Mouse (Mus musculus) T-helper 2 cell (primary cell): Measurements from ENCODE around the gene Arf3.

Experiments
- in situ Hi-C: fragments of 300-600 bp; cut with MboI, MseI; formaldehyde crosslinking; loops from one replicate; pipeline ENCODE4 v1.15.1; 2025; ENCODE audit warnings: high pct_unique_total_duplicates

The Arf3 gene

DNA sequence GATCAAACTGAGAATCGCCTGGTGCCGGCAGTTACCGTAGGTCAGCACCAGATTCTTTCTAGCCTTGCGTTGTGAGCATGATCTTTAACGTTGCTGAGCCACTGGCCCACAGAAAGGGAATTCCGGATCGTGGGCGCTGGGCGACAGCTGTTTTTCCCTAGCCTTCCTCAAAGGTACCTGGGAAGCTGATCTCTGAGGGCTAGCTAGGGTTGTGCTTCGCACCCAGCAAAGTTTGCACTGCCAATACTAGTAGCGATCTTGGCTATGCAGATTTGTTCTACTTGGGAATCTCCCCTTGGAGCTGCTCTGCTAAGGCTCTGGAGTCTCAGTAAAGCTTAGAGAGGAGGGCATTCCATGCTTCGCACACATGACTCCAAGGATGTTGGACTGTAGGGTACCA lies 28.2 kb upstream of the Arf3 start:
- in situ Hi-C loops, result no loop called here

- in situ Hi-C loops, result no loop called here
Measured at GRCm38 (mm10) chr15:98790761-98791160, 27.7 kb upstream of the Arf3 start.

- in situ Hi-C loops, result no loop called here
Measured at GRCm38 (mm10) chr15:98789661-98790535, 26.9 kb upstream of the Arf3 start, which contains the start of gene Wnt1. Gene Wnt1, plus strand, starts transcription at chr15:98789857.

DNA sequence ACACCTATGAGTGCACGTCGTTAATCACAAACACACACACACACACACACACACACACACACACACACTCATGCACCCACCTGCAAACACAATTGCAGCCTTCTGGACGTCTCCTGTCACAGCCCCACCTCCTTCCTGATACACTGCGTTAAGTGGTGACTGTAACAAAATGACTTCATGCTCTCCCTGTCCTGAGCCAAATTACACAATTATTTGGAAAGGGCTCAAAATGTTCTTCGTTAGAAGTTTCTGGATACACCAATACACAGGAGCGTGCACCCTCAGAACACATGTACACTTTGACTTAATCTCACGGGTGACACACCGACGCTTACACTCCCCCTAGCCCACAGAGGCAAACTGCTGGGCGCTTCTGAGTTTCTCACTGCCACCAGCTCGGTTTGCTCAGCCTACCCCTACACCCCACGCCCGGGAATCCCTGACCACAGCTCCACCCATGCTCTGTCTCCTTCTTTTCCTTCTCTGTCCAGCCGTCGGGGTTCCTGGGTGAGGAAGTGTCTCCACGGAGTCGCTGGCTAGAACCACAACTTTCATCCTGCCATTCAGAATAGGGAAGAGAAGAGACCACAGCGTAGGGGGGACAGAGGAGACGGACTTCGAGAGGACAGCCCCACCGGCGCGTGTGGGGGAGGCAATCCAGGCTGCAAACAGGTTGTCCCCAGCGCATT lies 26.1 kb upstream of the Arf3 start:
- in situ Hi-C loops, result no loop called here

GRCm38 (mm10) chr15:98787930-98788329 lies 24.9 kb upstream of the Arf3 start:
- in situ Hi-C loops, result no loop called here

- in situ Hi-C loops, result no loop called here
Measured at GRCm38 (mm10) chr15:98785744-98786143, 22.7 kb upstream of the Arf3 start.

GRCm38 (mm10) chr15:98781166-98781565 lies 18.2 kb upstream of the Arf3 start:
- in situ Hi-C loops, result no loop called here

DNA sequence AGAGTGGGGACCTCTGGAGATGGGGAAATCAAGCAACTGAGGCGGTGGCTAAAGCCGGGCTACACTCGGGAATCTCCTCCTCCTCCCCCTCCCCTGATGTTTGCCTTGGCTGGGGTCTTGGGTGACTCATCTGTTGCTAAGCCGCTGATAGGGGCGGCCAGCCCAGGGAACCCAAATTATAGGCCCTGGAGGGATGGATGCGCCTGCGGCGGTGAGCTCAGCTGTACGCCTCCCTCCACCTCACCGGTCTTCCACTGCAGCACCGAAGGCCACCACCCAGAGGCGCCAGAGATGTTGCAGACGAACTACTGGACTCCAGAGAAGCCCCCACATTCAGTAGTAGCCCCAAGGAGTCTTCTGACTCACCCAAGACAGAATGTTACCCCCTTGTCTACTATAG lies 17.6 kb upstream of the Arf3 start:
- in situ Hi-C loops, result no loop called here

DNA sequence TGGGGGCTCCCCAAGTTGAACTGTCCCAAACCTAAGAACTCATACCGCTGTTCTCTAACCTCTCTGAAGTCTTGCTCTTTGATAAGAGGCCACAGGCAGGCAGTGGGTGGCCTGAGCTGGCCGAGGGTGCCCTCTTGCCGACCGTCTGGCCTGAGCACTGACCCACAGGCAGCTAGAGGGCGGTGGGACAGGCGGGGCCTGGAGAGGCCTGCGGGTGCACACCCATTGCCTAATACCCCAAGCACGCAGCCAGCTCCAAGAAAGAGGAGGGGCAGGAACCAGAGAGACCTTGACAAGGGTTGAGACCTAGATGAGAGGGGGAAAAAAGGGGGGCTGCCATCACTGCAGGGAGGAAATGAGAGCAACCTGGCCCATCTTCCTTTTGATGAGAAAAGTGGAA lies 17.1 kb upstream of the Arf3 start:
- in situ Hi-C loops, result no loop called here

GRCm38 (mm10) chr15:98778806-98779205 lies 15.8 kb upstream of the Arf3 start:
- in situ Hi-C loops, result no loop called here

DNA sequence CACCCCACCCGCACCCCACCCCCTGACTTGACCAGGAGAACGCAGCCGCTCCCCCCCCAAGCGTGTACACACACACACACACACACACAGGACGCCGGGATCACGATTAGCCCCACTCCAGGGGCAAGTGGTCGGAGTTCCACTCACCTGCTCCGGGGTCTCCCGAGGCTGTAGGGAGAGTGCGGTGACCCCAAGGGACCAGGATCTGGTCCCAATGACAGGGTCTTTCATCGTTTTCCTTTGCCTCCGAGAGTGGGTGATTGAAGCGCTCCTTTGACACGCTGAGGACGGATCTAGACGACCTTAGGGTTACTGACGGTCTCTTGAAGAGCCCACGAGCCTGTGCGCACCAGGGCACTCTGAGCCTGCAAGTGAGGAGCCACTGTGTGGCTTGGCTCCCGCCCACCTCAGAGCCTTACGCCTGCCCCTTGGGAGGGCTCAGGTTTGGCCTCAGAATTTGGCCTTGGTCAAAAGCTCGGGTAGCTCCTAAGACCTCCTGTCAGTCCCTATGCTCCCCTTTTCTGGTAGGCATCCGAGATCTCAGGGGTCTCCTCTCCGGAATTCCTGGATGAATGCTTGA lies 15.3 kb upstream of the Arf3 start:
- in situ Hi-C loops, result no loop called here

- in situ Hi-C loops, result no loop called here
Measured at GRCm38 (mm10) chr15:98777762-98778161, 14.7 kb upstream of the Arf3 start, which contains the start of gene Wnt10b. Gene Wnt10b, minus strand, starts transcription at chr15:98778150.

GRCm38 (mm10) chr15:98777005-98777616 lies 14.1 kb upstream of the Arf3 start:
- in situ Hi-C loops, result no loop called here

DNA sequence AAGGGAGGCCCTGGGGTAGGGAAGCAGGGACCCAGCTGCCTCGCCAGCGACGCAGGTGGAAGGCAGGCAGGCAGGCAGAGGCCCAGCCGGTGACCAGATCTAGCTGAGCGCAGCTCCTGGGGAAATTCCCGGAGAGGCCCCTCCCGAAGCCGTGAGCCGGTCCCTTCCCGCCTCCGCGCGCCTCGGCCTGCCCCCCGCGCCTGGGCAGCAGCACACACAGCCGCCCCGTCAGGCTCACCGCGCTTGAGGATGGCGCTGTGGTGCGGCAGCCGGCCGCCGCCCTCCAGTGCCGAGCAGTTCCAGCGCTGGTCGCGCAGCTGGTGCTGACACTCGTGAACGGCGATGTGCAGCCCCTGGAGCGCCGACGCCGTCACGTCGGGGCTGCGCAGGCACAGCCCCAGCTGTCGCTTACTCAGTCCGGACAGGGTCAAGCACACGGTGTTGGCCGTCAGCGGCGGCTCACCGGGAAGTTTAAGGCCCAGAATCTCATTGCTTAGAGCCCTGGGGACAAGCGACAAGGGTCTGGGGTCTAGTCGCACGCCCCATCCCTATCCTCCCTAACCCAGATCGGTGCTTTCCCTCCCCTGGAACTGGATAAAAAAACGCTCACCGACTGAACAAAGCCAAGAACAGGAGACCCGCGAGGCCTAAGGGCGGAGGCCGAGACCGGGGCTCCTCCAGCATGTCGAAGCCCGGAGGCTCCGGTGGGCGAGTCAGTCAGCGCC lies 13.4 kb upstream of the Arf3 start:
- in situ Hi-C loops, result no loop called here

DNA sequence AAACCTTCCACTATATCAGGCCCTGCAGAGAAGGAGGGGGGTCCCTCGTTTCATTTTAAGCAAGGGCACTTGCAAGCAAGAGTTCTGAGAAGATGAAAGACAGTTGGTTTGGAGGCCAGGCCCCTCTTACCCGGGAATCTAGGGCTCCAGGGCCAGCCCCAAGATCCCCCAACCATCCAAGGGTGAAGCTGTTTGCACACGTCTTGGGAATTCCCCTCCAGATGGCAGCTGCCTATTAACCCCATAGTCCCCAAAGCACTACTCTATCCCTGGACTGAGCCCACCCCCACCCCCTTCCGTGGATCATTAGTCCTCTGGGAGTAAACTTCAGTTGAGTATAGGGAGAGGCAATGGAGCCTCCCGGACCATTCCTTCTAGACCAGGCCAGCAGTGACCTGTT lies 12.5 kb upstream of the Arf3 start:
- in situ Hi-C loops, result no loop called here

- in situ Hi-C loops, result no loop called here
Measured at GRCm38 (mm10) chr15:98774096-98774495, 11.1 kb upstream of the Arf3 start.

GRCm38 (mm10) chr15:98772511-98773211 lies 9.6 kb upstream of the Arf3 start:
- in situ Hi-C loops, result no loop called here

- in situ Hi-C loops, result no loop called here
Measured at GRCm38 (mm10) chr15:98771813-98772425, 8.9 kb upstream of the Arf3 start.

GRCm38 (mm10) chr15:98768259-98768658 lies 5.2 kb upstream of the Arf3 start:
- in situ Hi-C loops, result no loop called here

DNA sequence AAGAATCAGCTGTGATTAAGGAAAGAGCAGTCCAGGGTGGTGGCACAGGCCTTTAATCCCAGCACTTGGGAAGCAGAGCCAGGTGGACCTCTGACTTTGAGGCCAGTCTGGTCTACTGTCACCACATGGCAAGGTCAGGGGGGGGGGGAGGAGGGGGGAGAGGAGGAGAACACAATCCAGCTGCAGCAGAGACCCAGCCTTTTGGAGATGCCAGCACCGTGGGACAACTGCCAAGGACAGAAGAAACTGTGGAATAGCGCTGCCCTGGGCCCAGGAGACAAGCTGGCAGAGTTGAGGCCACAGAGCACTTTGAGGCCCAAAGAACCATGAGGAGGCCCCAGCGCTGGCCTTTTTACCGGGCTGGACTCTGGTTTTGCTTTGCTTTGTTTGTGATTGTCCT lies 2.9 kb upstream of the Arf3 start:
- in situ Hi-C loops, result no loop called here
